Mouse (Mus musculus) myocyte (in vitro differentiated cells): ENCODE measurements around the gene Pigz. TPM values are rescaled to one million over a fixed set of nuclear protein-coding genes. Genes with fewer than 3 reads are reported as not detected.

Experiments
- H3K27me3 ChIP-seq: one replicate; pipeline ENCODE4 v1.6.1; 2011; ENCODE audit not compliant: control insufficient read depth, insufficient read depth, insufficient read length
- H3K36me3 ChIP-seq: one replicate; pipeline ENCODE4 v1.6.1; 2011; ENCODE audit not compliant: control insufficient read depth, insufficient read depth
- H3K4me2 ChIP-seq: one replicate; pipeline ENCODE4 v1.6.1; 2011; ENCODE audit warnings: low read depth, control low read depth
- H3K4me3 ChIP-seq: one replicate; pipeline ENCODE4 v1.5.1; 2011; ENCODE audit warnings: mild to moderate bottlenecking, control low read depth, moderate library complexity
- H3K79me2 ChIP-seq: one replicate; pipeline ENCODE4 v1.6.1; 2011; ENCODE audit not compliant: control insufficient read depth, insufficient read depth
- H3ac ChIP-seq: one replicate; pipeline ENCODE4 v1.6.1; 2011; ENCODE audit not compliant: control insufficient read depth, insufficient read length
- CEBPB ChIP-seq: IDR thresholded peaks from 2 replicates; pipeline ENCODE4 v1.6.1; 2011; ENCODE audit warnings: mild to moderate bottlenecking, moderate library complexity; ENCODE audit not compliant: poor library complexity, insufficient read depth, severe bottlenecking
- E2F4 ChIP-seq: IDR thresholded peaks from one replicate; pipeline ENCODE4 v1.6.1; 2011; ENCODE audit warnings: mild to moderate bottlenecking, control low read depth, moderate library complexity; ENCODE audit not compliant: insufficient read depth
- MAX ChIP-seq: IDR thresholded peaks from one replicate; pipeline ENCODE4 v1.6.1; 2011; ENCODE audit warnings: low read depth, mild to moderate bottlenecking, control low read depth
- MYOD1 ChIP-seq, 3 experiments: IDR thresholded peaks; one replicate each; pipeline ENCODE4 v1.6.1; 2011; ENCODE audit warnings: control low read depth in 2 of 3, low read depth in 2 of 3, mild to moderate bottlenecking in 2 of 3, moderate library complexity in 1 of 3; ENCODE audit not compliant: insufficient read length in 2 of 3, control insufficient read depth in 1 of 3
- MYOG ChIP-seq, 3 experiments: IDR thresholded peaks; one replicate each; pipeline ENCODE4 v1.6.1; 2011; ENCODE audit warnings: control low read depth in 2 of 3, low read depth in 2 of 3, mild to moderate bottlenecking in 2 of 3; ENCODE audit not compliant: insufficient read length in 2 of 3, control insufficient read depth in 1 of 3, insufficient read depth in 1 of 3
- POLR2A ChIP-seq: IDR thresholded peaks from one replicate; pipeline ENCODE4 v1.6.1; 2011; ENCODE audit warnings: low read depth, mild to moderate bottlenecking, control low read depth, moderate library complexity; ENCODE audit not compliant: insufficient read length
- POLR2AphosphoS2 ChIP-seq: IDR thresholded peaks from one replicate; pipeline ENCODE4 v1.6.1; 2011; ENCODE audit warnings: low read depth, control low read depth; ENCODE audit not compliant: insufficient read length
- REST ChIP-seq: IDR thresholded peaks from one replicate; pipeline ENCODE4 v1.6.1; 2011; ENCODE audit warnings: mild to moderate bottlenecking, control low read depth, moderate library complexity; ENCODE audit not compliant: insufficient read depth, insufficient read length
- SRF ChIP-seq: IDR thresholded peaks from one replicate; pipeline ENCODE4 v1.6.1; 2011; ENCODE audit warnings: low read depth; ENCODE audit not compliant: control insufficient read depth, insufficient read length
- TCF12 ChIP-seq: IDR thresholded peaks from one replicate; pipeline ENCODE4 v1.6.1; 2011; ENCODE audit warnings: mild to moderate bottlenecking, control low read depth; ENCODE audit not compliant: poor library complexity, insufficient read depth, severe bottlenecking
- TCF3 ChIP-seq: IDR thresholded peaks from one replicate; pipeline ENCODE4 v1.6.1; 2011; ENCODE audit warnings: low read depth, control low read depth; ENCODE audit not compliant: insufficient read length
- USF1 ChIP-seq: IDR thresholded peaks from one replicate; pipeline ENCODE4 v1.6.1; 2011; ENCODE audit warnings: low read depth, mild to moderate bottlenecking, control low read depth, moderate library complexity
- polyA plus RNA-seq: library from polyadenylated mRNA; unstranded; fragments of >200 nt; fragmentation: generic; extraction: Trizol; gene quantifications from one replicate; pipeline ENCODE4 v1.2.1, GENCODE M21; 2012; ENCODE audit warnings: missing spikeins

Gene Pigz
- polyA plus RNA-seq, 1 experiment: 0.07 TPM

DNA sequence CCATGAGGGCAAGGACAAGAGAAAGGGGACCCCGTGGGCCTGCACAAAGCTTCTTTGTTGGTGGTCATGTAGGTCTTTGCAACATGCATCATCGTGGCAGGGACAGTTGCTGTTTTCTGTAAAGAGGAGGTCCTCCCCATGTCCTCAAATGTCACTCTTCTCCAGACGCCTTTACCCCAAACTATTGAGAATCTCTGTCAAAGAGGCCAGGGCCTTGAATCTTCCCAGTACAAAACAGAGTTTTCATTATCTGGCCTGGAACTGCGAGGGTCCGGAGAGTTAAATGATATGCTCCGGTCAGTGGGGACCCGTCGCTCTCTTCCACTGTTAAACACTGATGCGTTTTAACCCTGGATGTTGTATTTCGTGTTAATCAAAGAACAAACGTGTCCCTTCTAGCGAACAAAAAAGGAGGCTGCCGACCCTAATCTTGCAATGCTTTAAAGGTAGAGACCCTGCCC, 929 bp downstream of the Pigz start:
- Histone ChIP-seq H3K27me3 (no peaks in the 10 kb centered on the region), H3K4me3 (no peak overlapping the region)

GRCm38 (mm10) chr16:31935091-31935979, 1.7 kb downstream of the Pigz start:
- TF ChIP-seq REST (no peak), POLR2AphosphoS2 (no peak), TCF12 (no peak), MAX (no peak), CEBPB (no peak), POLR2A (no peak), E2F4 (no peak), MYOD1 (IDR thresholded peaks at IDR 0.05; ENCODE audit: control insufficient read depth in 1 of 3, insufficient read length in 2 of 3, low read depth in 2 of 3) (no peak), MYOG (IDR thresholded peaks at IDR 0.05; ENCODE audit: control insufficient read depth in 1 of 3, insufficient read depth in 1 of 3, insufficient read length in 2 of 3, low read depth in 2 of 3) (no peak), TCF3 (no peak), SRF (no peak), USF1 (no peak)
- no peak overlapping the region for H3K4me3 ChIP-seq
- no peaks in the 10 kb centered on the region for H3K36me3 ChIP-seq
- no peaks in the 10 kb centered on the region for H3K79me2 ChIP-seq
- H3ac ChIP-seq: no peak overlapping the region
- no peaks in the 10 kb centered on the region for H3K27me3 ChIP-seq
- no peak overlapping the region for H3K4me2 ChIP-seq

More for the DNA sequence above, 929 bp downstream of the Pigz start:
- Histone ChIP-seq H3K36me3 (no peaks in the 10 kb centered on the region), H3K79me2 (no peaks in the 10 kb centered on the region), H3ac (no peak overlapping the region), H3K4me2 (no peak overlapping the region)
- TF ChIP-seq MYOD1 (IDR thresholded peaks at IDR 0.05; ENCODE audit: control insufficient read depth in 1 of 3, insufficient read length in 2 of 3, low read depth in 2 of 3) (no peak), E2F4 (no peak), REST (no peak), MYOG (IDR thresholded peaks at IDR 0.05; ENCODE audit: control insufficient read depth in 1 of 3, insufficient read depth in 1 of 3, insufficient read length in 2 of 3, low read depth in 2 of 3) (no peak), SRF (no peak), USF1 (no peak), POLR2AphosphoS2 (no peak), CEBPB (no peak), TCF3 (no peak), TCF12 (no peak), POLR2A (no peak), MAX (no peak)

DNA sequence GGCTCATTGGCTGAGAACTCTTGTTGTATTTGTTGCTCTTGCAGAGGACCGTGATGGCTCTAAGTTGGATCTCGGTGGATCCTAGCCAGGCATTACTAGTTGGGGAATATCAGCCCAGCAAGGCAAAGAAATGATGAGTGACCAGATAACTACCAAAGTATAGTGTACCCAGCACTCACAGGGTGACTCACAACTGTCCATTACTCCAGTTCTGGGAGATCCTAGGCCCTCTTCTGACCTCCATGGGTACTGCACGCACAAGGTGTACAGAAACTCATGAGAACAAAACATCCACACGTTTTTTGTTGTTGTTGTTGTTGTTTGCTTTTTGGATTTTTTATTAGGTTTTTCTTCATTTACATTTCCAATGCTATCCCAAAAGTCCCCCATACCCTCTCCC, 2.9 kb downstream of the Pigz start:
- H3ac ChIP-seq: no peak overlapping the region
- H3K79me2 ChIP-seq: no peaks in the 10 kb centered on the region
- no peak for TF ChIP-seq MAX
- TF ChIP-seq TCF3: no peak
- no peak for TF ChIP-seq POLR2A
- TF ChIP-seq MYOG (IDR thresholded peaks at IDR 0.05; ENCODE audit: control insufficient read depth in 1 of 3, insufficient read depth in 1 of 3, insufficient read length in 2 of 3, low read depth in 2 of 3): no peak
- no peak for TF ChIP-seq SRF
- no peak for TF ChIP-seq POLR2AphosphoS2
- TF ChIP-seq E2F4: no peak
- TF ChIP-seq REST: no peak
- TF ChIP-seq TCF12: no peak
- no peaks in the 10 kb centered on the region for H3K36me3 ChIP-seq
- H3K4me3 ChIP-seq: no peak overlapping the region
- H3K4me2 ChIP-seq: no peak overlapping the region
- no peaks in the 10 kb centered on the region for H3K27me3 ChIP-seq

GRCm38 (mm10) chr16:31938856-31939255, 5.2 kb downstream of the Pigz start:
- no peaks in the 10 kb centered on the region for H3K27me3 ChIP-seq
- H3K4me3 ChIP-seq: no peak overlapping the region
- no peaks in the 10 kb centered on the region for H3K36me3 ChIP-seq
- H3K79me2 ChIP-seq: no peaks in the 10 kb centered on the region
- H3K4me2 ChIP-seq: no peak overlapping the region
- no peak for TF ChIP-seq POLR2AphosphoS2
- no peak for TF ChIP-seq POLR2A
- no peak for TF ChIP-seq CEBPB
- TF ChIP-seq MAX: no peak
- TF ChIP-seq USF1: no peak
- no peak for TF ChIP-seq MYOG (IDR thresholded peaks at IDR 0.05; ENCODE audit: control insufficient read depth in 1 of 3, insufficient read depth in 1 of 3, insufficient read length in 2 of 3, low read depth in 2 of 3)
- TF ChIP-seq E2F4: no peak
- TF ChIP-seq REST: no peak
- no peak for TF ChIP-seq TCF12
- no peak for TF ChIP-seq MYOD1 (IDR thresholded peaks at IDR 0.05; ENCODE audit: control insufficient read depth in 1 of 3, insufficient read length in 2 of 3, low read depth in 2 of 3)
- TF ChIP-seq TCF3: no peak
- TF ChIP-seq SRF: no peak
- H3ac ChIP-seq: no peak overlapping the region
